Mouse (Mus musculus): ENCODE measurements around the gene Pou3f1.
A peak's percentile ranks its signal among the peaks of the same experiment; 100 is the strongest.

Pou3f1 gene

GRCm38 (mm10) chr4:124668078-124668477 is 11.5 kb downstream of the Pou3f1 start:
- no peak for TF ChIP-seq GATA4 (IDR thresholded peaks at IDR 0.05; ENCODE audit: insufficient replicate concordance, low read length)

- no peak for TF ChIP-seq GATA4 (IDR thresholded peaks at IDR 0.05; ENCODE audit: insufficient replicate concordance, low read length)
Measured at GRCm38 (mm10) chr4:124670232-124670631, 13.6 kb downstream of the Pou3f1 start.

GRCm38 (mm10) chr4:124671583-124671982 is 15.0 kb downstream of the Pou3f1 start:
- TF ChIP-seq GATA4 (IDR thresholded peaks at IDR 0.05; ENCODE audit: insufficient replicate concordance, low read length) = no peak

- no peak for TF ChIP-seq GATA4 (IDR thresholded peaks at IDR 0.05; ENCODE audit: insufficient replicate concordance, low read length)
Measured at GRCm38 (mm10) chr4:124672347-124673320, 16.0 kb downstream of the Pou3f1 start.

- TF ChIP-seq GATA4 (IDR thresholded peaks at IDR 0.05; ENCODE audit: insufficient replicate concordance, low read length) = no peak
Measured at GRCm38 (mm10) chr4:124674334-124675032, 17.9 kb downstream of the Pou3f1 start.

GRCm38 (mm10) chr4:124675037-124675436 is 18.4 kb downstream of the Pou3f1 start:
- no peak for TF ChIP-seq GATA4 (IDR thresholded peaks at IDR 0.05; ENCODE audit: insufficient replicate concordance, low read length)

GRCm38 (mm10) chr4:124675958-124676357 is 19.4 kb downstream of the Pou3f1 start:
- no peak for TF ChIP-seq GATA4 (IDR thresholded peaks at IDR 0.05; ENCODE audit: insufficient replicate concordance, low read length)

- no peak for TF ChIP-seq GATA4 (IDR thresholded peaks at IDR 0.05; ENCODE audit: insufficient replicate concordance, low read length)
Measured at GRCm38 (mm10) chr4:124682270-124682669, 25.7 kb downstream of the Pou3f1 start.

GRCm38 (mm10) chr4:124683474-124683873 is 26.9 kb downstream of the Pou3f1 start:
- TF ChIP-seq GATA4 (IDR thresholded peaks at IDR 0.05; ENCODE audit: insufficient replicate concordance, low read length) = no peak

- TF ChIP-seq GATA4 (IDR thresholded peaks at IDR 0.05; ENCODE audit: insufficient replicate concordance, low read length) = no peak
Measured at GRCm38 (mm10) chr4:124685004-124685403, 28.4 kb downstream of the Pou3f1 start.

GRCm38 (mm10) chr4:124685453-124685852 is 28.8 kb downstream of the Pou3f1 start:
- TF ChIP-seq GATA4 (IDR thresholded peaks at IDR 0.05; ENCODE audit: insufficient replicate concordance, low read length) = no peak

- no peak for TF ChIP-seq GATA4 (IDR thresholded peaks at IDR 0.05; ENCODE audit: insufficient replicate concordance, low read length)
Measured at GRCm38 (mm10) chr4:124685897-124686402, 29.3 kb downstream of the Pou3f1 start.

- TF ChIP-seq GATA4 (IDR thresholded peaks at IDR 0.05; ENCODE audit: insufficient replicate concordance, low read length) = no peak
Measured at GRCm38 (mm10) chr4:124691455-124691854, 34.8 kb downstream of the Pou3f1 start.

GRCm38 (mm10) chr4:124692416-124692861 is 35.8 kb downstream of the Pou3f1 start:
- no peak for TF ChIP-seq GATA4 (IDR thresholded peaks at IDR 0.05; ENCODE audit: insufficient replicate concordance, low read length)

GRCm38 (mm10) chr4:124693135-124693894 is 36.7 kb downstream of the Pou3f1 start, which contains the start of gene Utp11:
Gene Utp11 (minus strand): TSS chr4:124693600.
- TF ChIP-seq GATA4 (IDR thresholded peaks at IDR 0.05; ENCODE audit: insufficient replicate concordance, low read length) = peak; percentile 39; the same call in 1 of the 2 replicates

All from liver, adult (tissue).